Mouse (Mus musculus) megakaryocyte, embryonic 14.5 days (primary cell): ENCODE measurements around the gene Zfp777. TPM values are rescaled to one million over a fixed set of nuclear protein-coding genes. Genes with fewer than 3 reads are reported as not detected.

Experiments
- H3K27me3 ChIP-seq: replicated peaks from 2 replicates; pipeline ENCODE3; 2012; ENCODE audit warnings: inconsistent platforms
- H3K36me3 ChIP-seq: replicated peaks from 2 replicates; pipeline ENCODE3; 2012; ENCODE audit warnings: low read length, inconsistent platforms, mixed read lengths
- H3K4me1 ChIP-seq: 2 replicates; pipeline ENCODE4 v1.6.1; 2012; ENCODE audit warnings: inconsistent platforms
- H3K4me3 ChIP-seq: replicated peaks from 2 replicates; pipeline ENCODE3; 2012; ENCODE audit warnings: moderate library complexity, mild to moderate bottlenecking, inconsistent platforms
- H3K9me3 ChIP-seq: 2 replicates; pipeline ENCODE4 v1.6.1; 2012; ENCODE audit warnings: inconsistent platforms
- FLI1 ChIP-seq: IDR thresholded peaks from 2 replicates; pipeline ENCODE4 v1.6.1; 2012; ENCODE audit warnings: low read length, inconsistent platforms, mixed read lengths
- GATA1 ChIP-seq: IDR thresholded peaks from 3 replicates; pipeline ENCODE4 v1.6.1; 2012; ENCODE audit warnings: mixed read lengths, low read length, inconsistent platforms, borderline replicate concordance
- polyA plus RNA-seq: library from polyadenylated mRNA; stranded (reverse); fragments of >175 nt; gene quantifications from 2 replicates; pipeline ENCODE4 v1.2.3, GENCODE M21; 2012; ENCODE audit warnings: low replicate concordance; ENCODE audit not compliant: insufficient read depth

Gene Zfp777
- polyA plus RNA-seq = 27.0 and 39.0 TPM in 2 replicates

DNA sequence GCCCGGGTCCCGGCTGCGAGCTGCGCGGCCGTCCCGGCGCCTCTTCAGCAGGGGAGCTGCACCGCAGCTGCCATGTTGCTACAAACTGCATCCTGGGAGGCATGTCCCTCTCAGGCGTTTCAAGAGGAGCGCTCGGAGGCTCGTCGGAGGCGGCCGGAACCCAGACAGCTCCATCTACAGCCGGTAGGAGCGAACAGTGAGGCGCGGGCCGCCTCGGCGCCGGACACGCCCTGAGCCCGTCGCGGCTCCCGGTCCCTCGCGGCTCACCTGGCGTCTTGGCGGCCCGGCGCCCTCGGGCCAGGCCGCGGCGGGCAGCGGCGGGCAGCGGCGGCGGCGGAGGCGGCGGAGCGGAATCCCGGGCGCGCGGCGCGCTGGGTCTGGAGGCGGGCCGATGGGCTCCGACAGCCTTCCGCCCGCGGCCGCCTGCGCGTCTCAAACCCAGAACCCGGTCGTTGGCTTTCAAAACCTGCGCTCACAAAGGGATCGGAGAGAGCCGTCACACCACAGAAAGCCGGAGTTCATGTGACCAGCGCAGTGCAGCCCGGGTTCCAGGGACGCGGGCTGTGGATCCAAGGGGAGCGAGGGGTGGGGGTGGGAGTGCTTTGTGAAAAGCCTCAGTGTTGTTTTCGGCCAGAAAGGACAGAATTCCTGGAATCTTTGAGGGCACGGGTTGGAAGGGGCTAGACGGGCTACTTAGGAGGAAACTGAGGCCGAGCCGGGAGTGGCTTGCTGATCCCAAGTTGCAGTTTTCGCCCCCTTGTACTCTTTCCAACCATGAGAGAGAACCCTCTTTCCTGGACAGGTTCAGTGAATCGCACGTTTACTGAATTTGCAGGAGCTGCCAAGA, at the start of gene Zfp777:
Gene Zfp777 (minus strand): TSS at position 486 of the 847 bp plus-strand sequence.
- Histone ChIP-seq H3K4me3 (peak within 1 kb of the TSS; percentile 98), H3K36me3 (peaks cover 16% of the 10 kb centered on the region), H3K9me3 (no peaks in the 10 kb centered on the region), H3K4me1 (peaks cover 59% of the 10 kb centered on the region), H3K27me3 (no peaks in the 10 kb centered on the region)
- TF ChIP-seq FLI1 = no peak
- TF ChIP-seq GATA1 = no peak

- Histone ChIP-seq H3K4me3 (peak overlapping the region; percentile 97), H3K4me1 (peaks cover 46% of the 10 kb centered on the region), H3K27me3 (peaks cover 4% of the 10 kb centered on the region), H3K9me3 (no peaks in the 10 kb centered on the region), H3K36me3 (peaks cover 19% of the 10 kb centered on the region)
- TF ChIP-seq GATA1 = no peak
- no peak for TF ChIP-seq FLI1
These were observed 38.4 kb upstream of the Zfp777 start for GRCm38 (mm10) chr6:48086957-48087715.

DNA sequence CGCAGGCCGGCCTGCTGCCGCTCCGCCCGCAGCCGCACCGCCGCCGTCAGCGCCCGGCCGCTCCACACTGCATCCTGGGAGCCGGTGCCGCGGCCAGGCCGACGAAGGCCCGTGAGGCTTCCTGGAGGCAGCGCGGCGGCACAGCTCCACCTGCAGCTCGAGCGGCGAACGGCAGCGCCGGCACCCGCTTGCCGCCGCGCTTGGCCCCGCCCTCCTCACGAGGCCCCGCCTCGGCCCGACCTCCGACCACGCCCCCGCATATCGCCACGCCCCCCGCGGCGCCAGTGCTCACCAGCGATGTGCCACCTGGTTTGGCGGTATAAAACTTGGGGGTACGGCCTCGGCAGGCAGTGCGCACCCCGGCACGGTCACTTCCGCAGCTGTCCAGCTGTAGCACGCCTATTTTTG, 37.8 kb upstream of the Zfp777 start, which contains the start of gene Zfp746:
Gene Zfp746 (minus strand): TSS at position 123 of the 408 bp plus-strand sequence.
- H3K4me1 ChIP-seq = peaks cover 48% of the 10 kb centered on the region
- peaks cover 4% of the 10 kb centered on the region for H3K27me3 ChIP-seq
- TF ChIP-seq GATA1 = no peak
- H3K9me3 ChIP-seq = no peaks in the 10 kb centered on the region
- peaks cover 26% of the 10 kb centered on the region for H3K36me3 ChIP-seq
- H3K4me3 ChIP-seq = peak within 1 kb of the TSS; percentile 97

DNA sequence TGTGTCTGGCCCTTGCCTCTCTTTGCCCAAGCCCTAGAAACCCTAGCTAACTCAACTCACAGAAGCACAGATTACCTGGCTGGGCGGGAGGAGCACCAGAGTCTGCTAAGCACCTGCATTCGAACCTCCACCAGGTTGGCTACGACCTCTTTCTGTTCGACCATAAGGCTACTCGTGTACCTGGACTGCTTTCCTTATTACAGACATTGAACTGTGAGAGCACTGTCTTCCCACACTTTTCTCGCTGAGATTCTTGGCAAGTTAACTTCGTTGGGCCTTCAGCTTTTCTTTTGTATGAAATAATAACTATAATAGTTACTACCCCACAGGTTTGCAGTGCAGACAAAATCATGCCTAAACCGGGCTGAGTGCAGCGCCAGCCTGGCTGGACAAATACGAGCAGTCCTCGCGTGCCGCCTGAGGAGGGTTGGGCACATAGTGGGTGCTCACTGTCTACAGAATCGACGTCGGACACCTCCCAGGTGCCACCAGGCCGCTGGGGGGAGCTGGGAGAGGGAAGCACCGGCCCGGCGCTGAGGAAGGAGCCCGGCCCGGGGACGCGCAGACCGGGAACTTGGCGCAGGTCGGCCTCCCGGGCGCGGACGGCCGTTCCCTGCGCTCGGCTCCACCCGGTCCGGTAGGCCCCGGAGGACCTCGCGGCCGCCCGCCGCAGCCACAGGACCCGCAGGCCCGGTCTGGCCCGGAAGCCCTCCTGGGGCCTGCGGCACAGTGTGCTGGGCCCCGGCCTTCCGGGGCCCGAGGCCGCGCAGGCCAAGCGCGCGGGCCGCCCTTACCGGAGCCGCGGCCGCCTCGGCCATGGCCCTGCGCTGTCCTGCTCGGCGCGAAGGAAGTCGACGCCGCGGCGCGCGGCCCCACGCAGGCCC, 37.1 kb upstream of the Zfp777 start:
- Histone ChIP-seq H3K4me3 (peak overlapping the region; percentile 97), H3K4me1 (peaks cover 50% of the 10 kb centered on the region), H3K36me3 (peaks cover 33% of the 10 kb centered on the region), H3K9me3 (no peaks in the 10 kb centered on the region), H3K27me3 (peaks cover 3% of the 10 kb centered on the region)
- no peak for TF ChIP-seq GATA1

GRCm38 (mm10) chr6:48083733-48084191, 35.1 kb upstream of the Zfp777 start:
- Histone ChIP-seq H3K4me3 (peak overlapping the region; percentile 31), H3K4me1 (peaks cover 50% of the 10 kb centered on the region), H3K36me3 (peaks cover 52% of the 10 kb centered on the region), H3K9me3 (no peaks in the 10 kb centered on the region), H3K27me3 (no peaks in the 10 kb centered on the region)
- TF ChIP-seq GATA1 (no peak), FLI1 (no peak)

GRCm38 (mm10) chr6:48081952-48082351, 33.2 kb upstream of the Zfp777 start:
- Histone ChIP-seq H3K27me3 (no peaks in the 10 kb centered on the region), H3K4me3 (no peak overlapping the region), H3K9me3 (no peaks in the 10 kb centered on the region), H3K4me1 (peaks cover 44% of the 10 kb centered on the region), H3K36me3 (peaks cover 70% of the 10 kb centered on the region)
- TF ChIP-seq FLI1 (no peak), GATA1 (no peak)

- H3K27me3 ChIP-seq = no peaks in the 10 kb centered on the region
- TF ChIP-seq GATA1 (no peak), FLI1 (no peak)
- H3K4me3 ChIP-seq = no peak overlapping the region
- H3K4me1 ChIP-seq = peaks cover 40% of the 10 kb centered on the region
- H3K36me3 ChIP-seq = peaks cover 79% of the 10 kb centered on the region
- no peaks in the 10 kb centered on the region for H3K9me3 ChIP-seq
These were observed 32.3 kb upstream of the Zfp777 start for GRCm38 (mm10) chr6:48081021-48081420.

- Histone ChIP-seq H3K36me3 (peaks cover 78% of the 10 kb centered on the region), H3K4me1 (peaks cover 19% of the 10 kb centered on the region), H3K27me3 (no peaks in the 10 kb centered on the region), H3K9me3 (no peaks in the 10 kb centered on the region), H3K4me3 (peak overlapping the region; percentile 66)
- no peak for TF ChIP-seq FLI1
- TF ChIP-seq GATA1 = no peak
These were observed 24.6 kb upstream of the Zfp777 start for GRCm38 (mm10) chr6:48073316-48073715.

DNA sequence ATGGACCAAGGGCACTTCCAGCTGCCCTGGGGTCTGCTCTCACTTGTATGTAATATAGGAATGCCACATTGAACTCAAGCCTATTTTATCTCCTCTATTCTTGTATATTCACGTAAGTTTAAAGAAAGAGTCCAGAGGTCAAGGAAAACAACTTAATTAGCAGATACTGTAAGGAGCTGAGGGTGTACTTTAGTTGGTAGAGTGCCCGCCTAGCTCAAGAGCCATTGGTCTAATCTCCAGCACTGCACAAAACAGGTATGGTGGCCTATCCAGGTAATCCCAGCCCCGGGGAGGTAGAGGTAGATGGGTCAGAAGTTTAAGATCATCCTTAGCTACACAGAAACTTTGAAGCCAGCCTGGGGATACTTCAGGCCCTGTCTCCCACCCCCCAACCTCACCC, 18.8 kb upstream of the Zfp777 start:
- Histone ChIP-seq H3K4me3 (no peak overlapping the region), H3K9me3 (no peaks in the 10 kb centered on the region), H3K4me1 (peaks cover 22% of the 10 kb centered on the region), H3K27me3 (no peaks in the 10 kb centered on the region), H3K36me3 (peaks cover 83% of the 10 kb centered on the region)
- TF ChIP-seq FLI1 = no peak
- TF ChIP-seq GATA1 = no peak
